Mouse (Mus musculus) heart, embryonic 12.5 days (tissue): ENCODE data around the gene Olfr506. TPM values are rescaled to one million over a fixed set of nuclear protein-coding genes. Genes with fewer than 3 reads are reported as not detected.

Experiments
- polyA plus RNA-seq: library from polyadenylated mRNA; unstranded; fragments of >200 nt; fragmentation: Nextera tagmentation; extraction: Ambion mirVana; gene quantifications from 2 replicates; pipeline ENCODE4 v1.2.1, GENCODE M21; 2016

Gene Olfr506
- polyA plus RNA-seq, 1 experiment from 2014 or later, result not detected

Other genes starting within 250 kb of the Olfr506 start
- not detected in 2 replicates for gene Olfr494, start 245.5 kb upstream of the Olfr506 start, polyA plus RNA-seq
- not detected in 2 replicates for gene Olfr495, start 217.6 kb upstream of the Olfr506 start, polyA plus RNA-seq
- not detected in 2 replicates for gene Olfr497, start 190.4 kb upstream of the Olfr506 start, polyA plus RNA-seq
- gene Olfr498, start 145.5 kb upstream of the Olfr506 start, polyA plus RNA-seq, result not detected in 2 replicates
- not detected in 2 replicates for gene Olfr502, start 85.7 kb upstream of the Olfr506 start, polyA plus RNA-seq
- not detected in 2 replicates for gene Olfr503, start 66.3 kb upstream of the Olfr506 start, polyA plus RNA-seq
- gene Olfr504, start 45.0 kb upstream of the Olfr506 start, polyA plus RNA-seq, result not detected in 2 replicates
- gene Olfr507, start 11.0 kb downstream of the Olfr506 start, polyA plus RNA-seq, result not detected in 2 replicates
- not detected in 2 replicates for gene Olfr508, start 19.2 kb downstream of the Olfr506 start, polyA plus RNA-seq
- gene Olfr509, start 41.1 kb downstream of the Olfr506 start, polyA plus RNA-seq, result not detected in 2 replicates
- not detected in 2 replicates for gene Olfr510, start 55.6 kb downstream of the Olfr506 start, polyA plus RNA-seq
- not detected in 2 replicates for gene Olfr512, start 102.5 kb downstream of the Olfr506 start, polyA plus RNA-seq
- gene Olfr513, start 140.2 kb downstream of the Olfr506 start, polyA plus RNA-seq, result not detected in 2 replicates
- not detected in 2 replicates for gene Olfr514, start 215.2 kb downstream of the Olfr506 start, polyA plus RNA-seq
- gene Olfr516, start 239.7 kb downstream of the Olfr506 start, polyA plus RNA-seq, result not detected in 2 replicates